Comparison of ENCODE assay signal across 8 mouse cellular contexts in the genomic region with DNA sequence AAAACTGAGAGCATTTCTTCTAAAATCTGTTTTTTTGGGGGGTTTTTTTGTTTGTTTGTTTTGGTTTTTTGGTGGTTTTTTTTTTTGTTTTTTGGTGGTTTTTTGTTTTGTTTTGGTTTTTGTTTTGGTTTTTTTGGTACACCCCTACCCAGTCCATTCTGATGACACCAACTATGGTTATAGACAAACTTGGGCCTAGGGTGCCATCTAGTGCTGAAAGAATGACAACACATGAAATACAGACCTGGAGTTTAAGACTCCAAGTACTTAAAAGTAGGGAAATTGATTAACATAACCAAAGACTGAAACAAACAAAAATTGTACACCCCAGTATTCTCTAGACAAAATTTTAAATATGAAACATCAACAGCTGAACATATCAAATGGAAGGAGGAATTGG.
DNase-seq lines count a peak whose midpoint lies in the region; ATAC-seq and TF ChIP-seq lines count a peak whose summit lies in the region.

No protein-coding gene starts in this region.

- no peaks in the 10 kb centered on the region for H3K9me3 ChIP-seq in embryonic facial prominence, embryonic 14.5 days (ENCODE audit: control insufficient read depth, low read length)

- ATAC-seq in Patski, result no peak
- no peak for ATAC-seq in embryonic facial prominence, embryonic 14.5 days (ENCODE audit: low read depth)
- no peak for ATAC-seq in CD4-positive, CD25-positive, alpha-beta regulatory T cell, adult 4 months

- DNase-seq in kidney, adult 2 months, result peak; percentile 33
- no peak for DNase-seq in kidney, adult 18-20 months
- peak; percentile 13 for DNase-seq in A20 (ENCODE audit: low read depth, low spot score)
- DNase-seq in Patski (ENCODE audit: low read depth, low spot score), result no peak
- DNase-seq in embryonic facial prominence, embryonic 14.5 days (ENCODE audit: low spot score), result peak; percentile 74
- DNase-seq in left cerebral cortex, postnatal 4 days, result peak; percentile 39
- no peak for DNase-seq in spleen, postnatal 4 days (ENCODE audit: low spot score in 2 of 2)

- H3K36me3 ChIP-seq in kidney, adult 2 months (ENCODE audit: control insufficient read depth, insufficient read depth, low read length), result no peaks in the 10 kb centered on the region
- no peaks in the 10 kb centered on the region for H3K36me3 ChIP-seq in embryonic facial prominence, embryonic 14.5 days (ENCODE audit: control insufficient read depth, insufficient read depth, low read length)

- no peak overlapping the region for H3K27ac ChIP-seq in kidney, adult 2 months (ENCODE audit: insufficient read depth, low read depth, low read length)
- H3K27ac ChIP-seq in embryonic facial prominence, embryonic 14.5 days (replicated peaks; ENCODE audit: low read depth, low read length), result no peak overlapping the region

- H3K4me2 ChIP-seq in embryonic facial prominence, embryonic 14.5 days (ENCODE audit: low read depth, low read length), result no peak overlapping the region

- H3K4me1 ChIP-seq in kidney, adult 2 months (ENCODE audit: control insufficient read depth, insufficient read depth, low read length), result no peaks in the 10 kb centered on the region
- H3K4me1 ChIP-seq in embryonic facial prominence, embryonic 14.5 days (ENCODE audit: control insufficient read depth, insufficient read depth, low read length), result no peaks in the 10 kb centered on the region

- no peak overlapping the region for H3K9ac ChIP-seq in embryonic facial prominence, embryonic 14.5 days (ENCODE audit: low read depth, low read length)

- H3K27me3 ChIP-seq in kidney, adult 2 months (replicated peaks; ENCODE audit: control insufficient read depth, insufficient read depth, low read length), result no peaks in the 10 kb centered on the region
- H3K27me3 ChIP-seq in Patski, result no peaks in the 10 kb centered on the region
- no peaks in the 10 kb centered on the region for H3K27me3 ChIP-seq in embryonic facial prominence, embryonic 14.5 days (replicated peaks; ENCODE audit: control insufficient read depth, insufficient read depth, low read length)

- TF ChIP-seq CTCF in kidney, adult 2 months (conservative IDR thresholded peaks at IDR 0.05; ENCODE audit: insufficient read depth, insufficient read length, low read depth, low read length), result no peak
- TF ChIP-seq CTCF in Patski (IDR thresholded peaks at IDR 0.05), result peak; percentile 59

- TF ChIP-seq POLR2A in kidney, adult 2 months (IDR thresholded peaks at IDR 0.05; ENCODE audit: low read depth, low read length), result no peak

- no peak overlapping the region for H3K4me3 ChIP-seq in kidney, adult 2 months (ENCODE audit: insufficient read depth, low read depth, low read length)
- no peak overlapping the region for H3K4me3 ChIP-seq in embryonic facial prominence, embryonic 14.5 days (ENCODE audit: low read depth, low read length)

- POLR2A ChIA-PET in Patski (lab: Charles Lee), result no interaction called here

- intact Hi-C loops in left cerebral cortex, postnatal 4 days (cut with DNase I), result loop anchor here (5.0 kb wide), 2 partner anchors 948 to 1483 kb away; no protein-coding TSS in a partner anchor

- CTCF ChIA-PET in Patski (lab: Charles Lee), result interaction anchor here (1.0 to 1.7 kb wide), 2 partner anchors 10 to 651 kb away, joined by 3 to 5 read pairs; no protein-coding TSS in a partner anchor

- in situ Hi-C loops in Patski (cut with MboI; ENCODE audit: low pct_unique_long_range_greater_than_20kb), result loop anchor here (10.0 kb wide), 1 partner anchor 700 kb away; no protein-coding TSS in a partner anchor

Comparison
In these comparisons a context has a peak if more than half of its experiments do, and no peak if none do; other contexts are left out.
1. DNase-seq: peak in kidney, adult 2 months (single experiment), A20 (single experiment), embryonic facial prominence, embryonic 14.5 days (single experiment) and left cerebral cortex, postnatal 4 days (single experiment); none in kidney, adult 18-20 months (single experiment), Patski (single experiment) and spleen, postnatal 4 days (0 of 2).